Mouse (Mus musculus) thymus, postnatal 4 days (tissue): Measurements from ENCODE around the gene Flywch2.
A peak's percentile ranks its signal among the peaks of the same experiment; 100 is the strongest.
"Not testable (repeated sequence)": the region's sequence is repeated elsewhere in the genome, so short reads cannot be mapped to it uniquely, and the experiment has no call there.

Source experiments
- DNase-seq: peaks from one replicate; pipeline ENCODE4 v3.0.0; 2021

The Flywch2 gene

DNA sequence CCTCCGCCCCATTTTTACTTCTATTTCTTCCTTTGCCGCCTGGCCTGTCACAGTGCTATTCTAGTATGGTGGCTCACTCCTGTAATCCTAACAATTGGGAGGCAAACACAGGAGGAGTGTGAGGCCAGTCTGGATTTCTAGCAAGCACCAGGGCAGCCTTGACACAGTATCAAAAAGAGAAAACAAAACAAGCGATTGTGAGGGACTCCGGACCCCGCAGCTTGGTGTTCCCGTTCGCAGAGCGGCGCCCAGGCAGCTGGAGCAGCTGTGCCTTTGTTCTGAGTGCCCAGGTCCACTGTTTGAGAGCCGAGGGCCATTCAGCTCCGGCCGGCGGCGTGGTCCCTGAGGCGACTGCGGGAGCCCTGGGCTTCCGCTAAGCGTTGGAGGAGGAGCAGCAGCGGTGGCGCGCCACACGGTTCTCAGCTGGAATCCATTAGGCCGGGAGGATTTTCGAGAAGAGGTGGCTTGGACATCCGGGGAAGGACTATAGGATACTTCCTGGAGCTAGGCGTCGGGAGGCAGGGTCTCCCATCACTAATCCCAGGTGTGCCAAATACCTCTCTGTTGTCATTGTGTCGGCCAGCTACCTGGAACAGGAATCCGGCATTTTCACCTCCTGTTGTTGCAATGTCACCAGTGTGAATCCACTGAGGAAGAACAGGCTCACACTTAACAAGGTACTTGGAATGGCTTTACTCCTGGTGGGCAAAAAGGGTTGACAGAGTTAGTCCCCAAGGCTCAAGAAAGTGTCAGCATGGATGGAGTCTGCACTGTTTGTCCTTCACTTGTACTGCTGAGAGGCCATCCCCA is 4.6 kb upstream of the Flywch2 start, which contains the start of gene Srrm2:
TSS of gene Srrm2 (plus strand) at position 264 of the 810 bp plus-strand sequence.
- DNase-seq, result peak; percentile 69

GRCm38 (mm10) chr17:23789749-23790268 is 3.9 kb upstream of the Flywch2 start:
- no peak for DNase-seq

- no peak for DNase-seq
Measured at GRCm38 (mm10) chr17:23788973-23789372, 3.1 kb upstream of the Flywch2 start.

DNA sequence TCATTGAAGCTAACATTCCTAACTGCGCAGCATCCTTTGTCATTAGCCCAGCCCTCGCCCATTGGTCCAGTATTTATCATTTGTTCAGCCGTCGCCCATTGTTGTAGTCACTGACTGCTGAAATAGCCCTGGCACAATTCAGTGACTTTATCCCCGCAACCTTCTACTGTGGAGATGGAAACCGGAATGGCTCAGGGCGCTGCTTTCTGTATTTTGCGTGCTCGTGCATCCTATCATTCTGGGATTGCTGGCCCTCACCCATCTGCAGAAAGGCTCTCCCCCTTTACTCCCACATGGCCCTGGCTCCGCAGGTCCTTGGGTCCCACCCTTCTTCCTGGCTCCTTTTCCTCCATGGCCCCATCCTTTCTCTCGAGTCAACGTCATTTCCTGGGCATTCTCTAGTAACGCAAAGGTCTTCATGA is 640 bp upstream of the Flywch2 start:
- no peak for DNase-seq

GRCm38 (mm10) chr17:23783352-23783751 is 2.5 kb downstream of the Flywch2 start:
- no peak for DNase-seq

- no peak for DNase-seq
Measured at GRCm38 (mm10) chr17:23778447-23778846, 7.4 kb downstream of the Flywch2 start.

DNA sequence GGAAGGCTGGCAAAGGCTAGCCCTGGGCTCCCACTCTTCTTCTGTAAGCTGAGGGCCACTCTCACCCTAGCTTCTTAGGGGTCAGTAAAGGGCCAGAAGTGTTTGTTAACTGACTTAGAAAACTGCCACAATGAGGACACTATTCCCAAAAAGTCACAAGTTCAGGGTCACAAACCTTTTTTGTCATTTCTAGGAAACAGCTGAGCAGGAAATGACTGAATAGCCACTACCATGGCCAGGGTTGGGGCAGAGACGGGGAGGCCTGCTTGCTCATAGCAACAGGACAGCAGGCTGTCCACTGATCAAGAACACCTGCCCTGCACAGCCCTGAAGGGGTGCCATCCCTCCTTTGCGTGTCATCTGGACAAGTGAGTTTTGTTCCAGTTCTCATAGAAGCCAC is 8.7 kb downstream of the Flywch2 start:
- no peak for DNase-seq

- no peak for DNase-seq
Measured at GRCm38 (mm10) chr17:23776216-23776615, 9.7 kb downstream of the Flywch2 start.

DNA sequence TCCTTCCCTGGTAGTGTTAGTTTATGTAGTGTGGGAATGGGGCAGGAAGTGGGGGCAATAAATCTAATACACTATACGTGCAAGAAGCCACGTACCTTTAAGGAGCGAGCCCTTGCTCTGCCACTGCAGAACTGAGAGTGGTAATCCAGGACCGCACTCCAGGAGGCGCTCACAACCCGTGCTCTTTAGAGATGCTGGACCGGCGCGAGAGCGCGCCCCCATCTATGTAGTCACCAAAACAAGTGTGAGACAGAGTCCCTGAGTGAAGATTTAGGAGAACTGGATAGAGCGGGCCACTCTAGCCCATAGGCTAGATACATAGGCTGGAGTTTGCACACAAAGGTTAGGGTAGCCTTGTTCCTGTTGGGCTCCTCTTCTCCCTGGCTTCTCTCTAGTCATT is 11.8 kb downstream of the Flywch2 start:
- DNase-seq, result peak; percentile 92

GRCm38 (mm10) chr17:23773676-23774075 is 12.2 kb downstream of the Flywch2 start:
- DNase-seq, result no peak

- not testable (repeated sequence) for DNase-seq
Measured at GRCm38 (mm10) chr17:23772219-23772556, 13.7 kb downstream of the Flywch2 start.

DNA sequence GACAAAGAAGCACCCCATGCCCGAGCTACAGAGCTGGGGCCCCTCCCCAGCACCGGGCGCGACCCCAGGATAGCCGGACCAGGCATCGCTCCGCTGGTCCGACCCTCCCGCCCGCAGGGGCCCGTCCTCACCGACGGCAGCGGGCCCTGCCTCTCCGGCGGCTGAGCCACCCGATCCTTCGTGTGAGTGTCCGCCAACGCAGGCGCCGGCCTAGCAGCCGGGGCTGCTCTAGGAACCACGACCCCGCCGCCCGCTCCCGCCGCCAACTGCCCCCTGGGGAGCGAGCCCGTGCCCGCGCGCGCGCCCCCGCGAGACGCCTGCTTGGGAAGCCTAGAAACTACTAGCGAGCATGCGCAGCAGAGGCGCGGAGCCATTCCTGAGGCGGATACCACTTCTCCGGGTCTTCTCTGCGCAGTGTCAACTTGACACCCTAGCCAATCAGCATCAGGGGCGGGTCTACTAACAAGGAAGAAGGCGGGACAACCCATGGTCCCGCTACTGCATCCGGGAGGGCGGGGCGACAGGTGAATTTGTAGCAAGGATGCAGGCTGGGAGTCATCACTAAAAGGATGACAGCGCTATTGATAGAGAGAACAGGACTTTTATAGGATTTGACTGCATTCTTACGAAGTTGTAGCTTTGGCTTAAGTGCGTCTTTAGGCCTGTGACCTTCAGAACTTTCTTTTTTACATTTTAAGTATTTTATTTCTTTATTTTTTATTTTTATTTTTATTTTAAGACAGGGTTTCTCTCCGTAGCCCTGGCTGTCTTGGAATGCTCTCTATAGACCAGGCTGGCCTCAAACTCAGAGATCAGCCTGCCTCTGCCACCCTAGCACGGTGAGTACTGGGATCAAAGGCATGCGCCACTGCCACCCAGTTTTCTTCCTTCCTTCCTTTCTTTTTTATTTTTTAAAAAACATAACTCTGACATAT is 14.3 kb downstream of the Flywch2 start, which contains the start of gene Flywch1:
TSS of gene Flywch1 (minus strand) at position 319 of the 935 bp plus-strand sequence.
- DNase-seq, result peak; percentile 97

DNA sequence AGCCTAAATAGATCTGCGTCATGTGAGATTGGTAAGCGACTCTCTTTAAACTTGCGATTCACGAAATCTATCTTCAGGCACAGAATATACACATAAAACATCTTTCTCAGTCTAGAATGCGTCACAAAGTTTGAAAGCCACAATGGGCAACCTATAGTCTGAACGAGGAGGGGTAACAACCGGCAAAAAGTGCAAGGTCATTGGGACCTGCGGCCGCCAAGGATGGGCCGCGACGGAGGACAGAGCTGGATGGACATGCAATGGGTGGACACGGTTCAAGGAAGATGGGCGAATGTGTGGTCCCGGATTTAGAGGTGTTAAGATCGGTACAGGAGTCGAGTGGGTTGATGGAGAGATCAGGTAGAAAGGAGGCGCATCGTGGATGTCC is 15.0 kb downstream of the Flywch2 start:
- DNase-seq, result no peak

GRCm38 (mm10) chr17:23770493-23770892 is 15.4 kb downstream of the Flywch2 start:
- no peak for DNase-seq

GRCm38 (mm10) chr17:23762976-23763375 is 22.9 kb downstream of the Flywch2 start:
- DNase-seq, result no peak

GRCm38 (mm10) chr17:23761155-23761554 is 24.7 kb downstream of the Flywch2 start:
- no peak for DNase-seq

DNA sequence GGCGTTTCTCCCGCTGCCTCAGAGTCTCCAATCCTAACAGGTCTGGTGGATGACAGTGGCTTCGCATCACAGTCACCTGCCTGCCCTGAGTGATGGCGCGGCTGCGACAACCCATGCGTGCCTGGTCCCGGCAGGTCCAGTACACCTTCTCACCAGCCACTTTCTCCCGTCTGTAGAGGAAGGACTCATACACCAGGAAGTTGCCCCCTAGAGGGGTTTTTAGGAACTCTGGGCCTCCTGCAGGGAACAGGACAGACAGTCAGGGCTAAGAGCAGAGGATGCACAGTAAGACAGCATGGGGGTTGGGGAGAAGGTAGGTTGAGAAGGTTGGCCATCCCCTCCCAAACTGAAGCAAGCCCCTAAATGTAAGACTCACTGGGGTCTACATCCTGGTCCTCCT is 25.6 kb downstream of the Flywch2 start:
- no peak for DNase-seq

DNA sequence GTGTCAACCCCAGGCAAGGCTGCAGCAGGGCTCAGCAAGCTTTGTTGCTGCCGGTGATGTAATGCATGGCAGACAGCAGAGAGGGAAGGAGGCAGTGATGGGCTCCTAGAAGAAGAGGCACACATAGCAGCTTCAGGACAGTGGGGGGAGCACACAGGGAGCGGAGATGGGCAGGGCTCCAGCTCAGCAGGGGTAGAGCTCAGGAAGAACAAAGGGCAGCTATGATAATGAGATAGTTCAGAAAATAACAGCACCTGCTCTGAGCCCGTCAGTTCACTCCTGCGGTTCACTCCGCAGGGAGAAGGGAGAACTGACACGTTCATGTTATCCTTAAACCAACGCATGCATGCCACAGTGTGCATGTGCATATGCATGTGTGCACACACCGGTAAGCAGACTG is 27.1 kb downstream of the Flywch2 start:
- no peak for DNase-seq

- no peak for DNase-seq
Measured at GRCm38 (mm10) chr17:23757581-23757980, 28.3 kb downstream of the Flywch2 start.

DNA sequence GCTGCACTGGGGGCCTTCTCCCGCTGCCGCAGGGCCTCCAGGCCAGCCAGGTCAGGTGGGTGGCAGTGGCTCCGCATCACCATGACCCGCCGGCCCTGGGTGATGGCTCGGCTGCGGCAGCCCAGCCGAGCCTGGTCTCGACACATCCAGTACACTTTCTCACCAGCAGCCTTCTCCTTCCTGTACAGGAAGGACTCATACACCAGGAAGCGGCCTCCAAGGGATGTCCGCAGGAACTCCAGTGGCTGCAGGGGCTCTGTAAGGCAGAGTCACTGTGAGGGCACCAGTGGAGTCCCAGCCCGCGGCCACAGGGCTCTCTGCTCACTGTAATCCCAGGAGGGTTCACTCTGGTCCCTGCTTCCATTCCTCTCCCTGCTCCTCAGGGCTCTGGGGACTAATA is 30.2 kb downstream of the Flywch2 start:
- no peak for DNase-seq

GRCm38 (mm10) chr17:23749400-23750191 is 36.3 kb downstream of the Flywch2 start:
- no peak for DNase-seq

- peak; percentile 71 for DNase-seq
Measured at GRCm38 (mm10) chr17:23748631-23749391, 37.1 kb downstream of the Flywch2 start.
